Comparison of ENCODE assay signal across 8 mouse cellular contexts in the genomic region with DNA sequence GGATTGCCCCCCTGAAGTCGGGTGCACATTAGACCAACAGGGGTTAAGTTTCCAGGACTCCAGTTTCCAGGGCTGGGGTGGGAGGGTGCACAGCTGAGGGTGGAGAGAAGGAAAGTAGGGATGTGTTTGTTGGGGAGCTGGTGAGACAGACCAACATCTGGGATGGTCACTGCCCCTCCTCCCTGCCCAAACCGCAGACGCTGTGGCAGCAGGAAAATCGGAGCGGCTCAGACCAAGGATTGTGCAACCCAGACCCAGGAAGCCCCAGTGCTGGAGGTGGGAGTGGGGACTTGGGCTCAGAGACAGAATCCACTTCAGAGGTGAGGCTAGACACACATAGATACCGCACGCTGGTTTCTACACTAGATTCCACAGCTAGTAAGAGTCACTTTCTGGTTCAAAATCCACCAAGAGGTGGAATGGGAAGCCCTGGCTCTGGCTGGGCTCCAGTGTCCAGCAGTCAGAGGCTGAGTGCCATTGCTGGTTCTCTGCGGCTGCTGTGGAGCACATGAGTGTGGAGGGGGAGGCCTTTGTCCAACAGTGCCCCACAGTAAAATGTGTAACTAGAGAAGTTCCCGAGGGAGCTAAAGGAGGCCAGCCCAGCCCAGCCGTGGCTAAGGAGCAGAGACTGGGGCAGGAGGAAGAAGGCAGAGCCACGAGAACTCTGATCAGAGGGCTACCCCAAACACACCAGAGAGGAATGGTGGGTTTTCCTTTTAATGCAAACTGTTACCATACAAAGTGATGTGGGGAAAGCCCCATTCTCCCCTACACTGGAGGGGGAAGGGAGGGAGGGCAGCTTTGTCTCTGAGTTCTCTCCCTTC. TPM values are rescaled to one million over a fixed set of nuclear protein-coding genes. Genes with fewer than 3 reads are reported as not detected.
DNase-seq lines count a peak whose midpoint lies in the region; ATAC-seq and TF ChIP-seq lines count a peak whose summit lies in the region.

No protein-coding gene starts in this region.

- peak overlapping the region; percentile 10; the same call in 1 of the 2 replicates for H3K9ac ChIP-seq in forebrain, embryonic 16.5 days (replicated peaks; ENCODE audit: low read depth, low read length)
- H3K9ac ChIP-seq in liver, embryonic 13.5 days = no peak overlapping the region
- peak overlapping the region; percentile 55; the same call in 1 of the 2 replicates for H3K9ac ChIP-seq in neural tube, embryonic 13.5 days

- TF ChIP-seq CTCF in left cerebral cortex, adult 2 months (IDR thresholded peaks at IDR 0.05) = no peak

- intact Hi-C loops in left cerebral cortex, adult 2 months (cut with DNase I) = loop anchor here (5.0 kb wide), 3 partner anchors 158 to 298 kb away; partner anchors contain the start of gene Syt6
- intact Hi-C loops in left cerebral cortex, postnatal 10 days (cut with DNase I) = loop anchor here (5.0 kb wide), 3 partner anchors 158 to 343 kb away; partner anchors contain the start of gene Syt6

- H3K4me1 ChIP-seq in forebrain, embryonic 16.5 days (replicated peaks; ENCODE audit: control insufficient read depth, insufficient read depth, low read length) = peaks cover 54% of the 10 kb centered on the region
- peaks cover 75% of the 10 kb centered on the region for H3K4me1 ChIP-seq in hindbrain, embryonic 10.5 days (replicated peaks)
- H3K4me1 ChIP-seq in liver, embryonic 13.5 days (replicated peaks) = peaks cover 37% of the 10 kb centered on the region
- H3K4me1 ChIP-seq in neural tube, embryonic 13.5 days (replicated peaks) = peaks cover 60% of the 10 kb centered on the region

- ATAC-seq in forebrain, embryonic 16.5 days = no peak
- no peak for ATAC-seq in liver, embryonic 13.5 days (ENCODE audit: low read depth)
- ATAC-seq in neural tube, embryonic 13.5 days (ENCODE audit: low read depth) = no peak

- no peaks in the 10 kb centered on the region for H3K36me3 ChIP-seq in forebrain, embryonic 16.5 days (ENCODE audit: control insufficient read depth, insufficient read depth)
- H3K36me3 ChIP-seq in hindbrain, embryonic 10.5 days = peaks cover 11% of the 10 kb centered on the region; the same call in 1 of the 2 replicates
- peaks cover 14% of the 10 kb centered on the region for H3K36me3 ChIP-seq in liver, embryonic 13.5 days
- no peaks in the 10 kb centered on the region for H3K36me3 ChIP-seq in neural tube, embryonic 13.5 days

- 10% methylated on average over 11 of the region's 11 CpGs for WGBS in forebrain, embryonic 16.5 days
- 5% methylated on average over 11 of the region's 11 CpGs for whole genome bisulfite sequencing in hindbrain, embryonic 10.5 days
- WGBS in liver, embryonic 13.5 days (ENCODE audit: insufficient replicate concordance) = 35% methylated on average over 11 of the region's 11 CpGs
- 8% methylated on average over 11 of the region's 11 CpGs for WGBS in neural tube, embryonic 13.5 days

- no peaks in the 10 kb centered on the region; the same call in 1 of the 2 replicates for H3K9me3 ChIP-seq in forebrain, embryonic 16.5 days (ENCODE audit: control insufficient read depth, low read length)
- no peaks in the 10 kb centered on the region for H3K9me3 ChIP-seq in hindbrain, embryonic 10.5 days
- H3K9me3 ChIP-seq in liver, embryonic 13.5 days (replicated peaks) = no peaks in the 10 kb centered on the region
- H3K9me3 ChIP-seq in neural tube, embryonic 13.5 days = no peaks in the 10 kb centered on the region

- H3K4me3 ChIP-seq in left cerebral cortex, adult 2 months = no peak overlapping the region
- no peak overlapping the region for H3K4me3 ChIP-seq in forebrain, embryonic 16.5 days (replicated peaks; ENCODE audit: low read length)
- peak overlapping the region; percentile 41 for H3K4me3 ChIP-seq in hindbrain, embryonic 10.5 days
- no peak overlapping the region for H3K4me3 ChIP-seq in liver, embryonic 13.5 days (replicated peaks)
- no peak overlapping the region for H3K4me3 ChIP-seq in neural tube, embryonic 13.5 days

- DNase-seq in left cerebral cortex, adult 2 months (ENCODE audit: extremely low spot score in 1 of 2, low spot score in 2 of 2) = no peak
- DNase-seq in left cerebral cortex, postnatal 10 days (ENCODE audit: extremely low spot score in 1 of 2, low spot score in 2 of 2) = no peak
- DNase-seq in hindbrain, embryonic 10.5 days (ENCODE audit: low spot score) = peak; percentile 67
- no peak for DNase-seq in liver, embryonic 13.5 days
- no peak for DNase-seq in thymus, postnatal 4 days
- no peak for DNase-seq in layer of hippocampus, adult 8-10 months (ENCODE audit: low spot score in 2 of 2)

- peak overlapping the region; percentile 52; the same call in 1 of the 2 replicates for H3K4me2 ChIP-seq in forebrain, embryonic 16.5 days (ENCODE audit: low read length)
- H3K4me2 ChIP-seq in liver, embryonic 13.5 days = peak overlapping the region; percentile 12; the same call in 1 of the 2 replicates
- peak overlapping the region; percentile 49 for H3K4me2 ChIP-seq in neural tube, embryonic 13.5 days

- H3K27me3 ChIP-seq in forebrain, embryonic 16.5 days (replicated peaks; ENCODE audit: control insufficient read depth, insufficient read depth, low read length) = no peaks in the 10 kb centered on the region
- no peaks in the 10 kb centered on the region for H3K27me3 ChIP-seq in hindbrain, embryonic 10.5 days (ENCODE audit: insufficient read depth, poor library complexity, severe bottlenecking)
- H3K27me3 ChIP-seq in liver, embryonic 13.5 days = no peaks in the 10 kb centered on the region
- no peaks in the 10 kb centered on the region for H3K27me3 ChIP-seq in neural tube, embryonic 13.5 days

- peak overlapping the region; percentile 56 for H3K27ac ChIP-seq in left cerebral cortex, adult 2 months
- H3K27ac ChIP-seq in forebrain, embryonic 16.5 days (ENCODE audit: low read length) = peak overlapping the region; percentile 66
- H3K27ac ChIP-seq in hindbrain, embryonic 10.5 days = peak overlapping the region; percentile 88
- no peak overlapping the region for H3K27ac ChIP-seq in liver, embryonic 13.5 days
- H3K27ac ChIP-seq in neural tube, embryonic 13.5 days (replicated peaks) = peak overlapping the region; percentile 88

RNA-seq across cellular contexts. Expression of gene Olfml3, which starts 2.9 kb away (rescaled TPM):
- 10 to 100 TPM; 12.0 to 13.4 TPM for total RNA-seq in left cerebral cortex, adult 2 months (2021)
- 10 to 100 TPM; 11.2 to 11.7 TPM for total RNA-seq in left cerebral cortex, postnatal 10 days (2021)
- 5.1 and 6.8 TPM in 2 replicates for polyA plus RNA-seq in forebrain, embryonic 16.5 days (2015; fragmentation: Nextera tagmentation; extraction: Ambion mirVana)
- polyA plus RNA-seq in hindbrain, embryonic 10.5 days (2016; fragmentation: Nextera tagmentation; extraction: Ambion mirVana) = 10.6 and 11.5 TPM in 2 replicates
- 2.7 and 2.8 TPM in 2 replicates for polyA plus RNA-seq in liver, embryonic 13.5 days (2015; fragmentation: Nextera tagmentation; extraction: Ambion mirVana)
- polyA plus RNA-seq in neural tube, embryonic 13.5 days (2015; fragmentation: Nextera tagmentation; extraction: Ambion mirVana) = 14.2 and 16.8 TPM in 2 replicates
- total RNA-seq in layer of hippocampus, adult 8-10 months (2022) = 10 to 100 TPM; 13.9 to 56.8 (median 28.8) TPM

RNA-seq across cellular contexts. Expression of gene Gm10964, which starts 4.3 kb away (rescaled TPM):
- not detected for total RNA-seq in left cerebral cortex, adult 2 months (2021)
- not detected for total RNA-seq in left cerebral cortex, postnatal 10 days (2021)
- not detected in 2 replicates for polyA plus RNA-seq in forebrain, embryonic 16.5 days (2015; fragmentation: Nextera tagmentation; extraction: Ambion mirVana)
- not detected in 2 replicates for polyA plus RNA-seq in hindbrain, embryonic 10.5 days (2016; fragmentation: Nextera tagmentation; extraction: Ambion mirVana)
- polyA plus RNA-seq in liver, embryonic 13.5 days (2015; fragmentation: Nextera tagmentation; extraction: Ambion mirVana) = not detected in 2 replicates
- polyA plus RNA-seq in neural tube, embryonic 13.5 days (2015; fragmentation: Nextera tagmentation; extraction: Ambion mirVana) = not detected in 2 replicates
- total RNA-seq in layer of hippocampus, adult 8-10 months (2022) = not detected

RNA-seq across cellular contexts. Expression of gene Hipk1, which starts 56.5 kb away (rescaled TPM):
- 100 to 1,000 TPM; 124 to 128 TPM for total RNA-seq in left cerebral cortex, adult 2 months (2021)
- 10 to 100 TPM; 70.3 to 75.2 TPM for total RNA-seq in left cerebral cortex, postnatal 10 days (2021)
- 12.7 and 13.6 TPM in 2 replicates for polyA plus RNA-seq in forebrain, embryonic 16.5 days (2015; fragmentation: Nextera tagmentation; extraction: Ambion mirVana)
- polyA plus RNA-seq in hindbrain, embryonic 10.5 days (2016; fragmentation: Nextera tagmentation; extraction: Ambion mirVana) = 10.4 and 10.7 TPM in 2 replicates
- 12.8 and 14.2 TPM in 2 replicates for polyA plus RNA-seq in liver, embryonic 13.5 days (2015; fragmentation: Nextera tagmentation; extraction: Ambion mirVana)
- 10.6 and 11.7 TPM in 2 replicates for polyA plus RNA-seq in neural tube, embryonic 13.5 days (2015; fragmentation: Nextera tagmentation; extraction: Ambion mirVana)
- total RNA-seq in layer of hippocampus, adult 8-10 months (2022) = 100 to 1,000 TPM; 115 to 141 (median 129) TPM
